ENCODE assay signal across 8 mouse cellular contexts in genomic region chr14:61309593-61309992, GRCm38 (mm10). TPM values are rescaled to one million over a fixed set of nuclear protein-coding genes. Genes with fewer than 3 reads are reported as not detected.
A peak's percentile ranks its signal among the peaks of the same experiment; 100 is the strongest.
DNase-seq lines count a peak whose midpoint lies in the region; ATAC-seq and TF ChIP-seq lines count a peak whose summit lies in the region.

Arl11 (plus strand) TSS chr14:61309753.

- 43% methylated on average over 6 of the region's 6 CpGs for WGBS in heart, embryonic 11.5 days (ENCODE audit: insufficient replicate concordance)
- 16% methylated on average over 6 of the region's 6 CpGs for WGBS in liver, embryonic 14.5 days (ENCODE audit: insufficient replicate concordance)
- 53% methylated on average over 6 of the region's 6 CpGs for WGBS in intestine, embryonic 16.5 days

- no peak within 1 kb of the TSS for H3K9ac ChIP-seq in heart, embryonic 11.5 days (ENCODE audit: low read depth, low read length)
- H3K9ac ChIP-seq in liver, embryonic 14.5 days (replicated peaks) = no peak within 1 kb of the TSS
- H3K9ac ChIP-seq in intestine, embryonic 16.5 days (ENCODE audit: low read depth, low read length) = no peak within 1 kb of the TSS

- H3K4me2 ChIP-seq in heart, embryonic 11.5 days = no peak within 1 kb of the TSS
- peak within 1 kb of the TSS; percentile 22; the same call in 1 of the 2 replicates for H3K4me2 ChIP-seq in liver, embryonic 14.5 days (ENCODE audit: low read depth)
- H3K4me2 ChIP-seq in intestine, embryonic 16.5 days (ENCODE audit: low read depth, low read length) = no peak within 1 kb of the TSS

- no peaks in the 10 kb centered on the region for H3K36me3 ChIP-seq in heart, embryonic 11.5 days (ENCODE audit: control insufficient read depth, insufficient read depth, low read length)
- no peaks in the 10 kb centered on the region for H3K36me3 ChIP-seq in liver, embryonic 14.5 days (replicated peaks; ENCODE audit: control insufficient read depth, insufficient read depth, low read depth)
- H3K36me3 ChIP-seq in intestine, embryonic 16.5 days (ENCODE audit: control insufficient read depth, insufficient read depth, low read length) = no peaks in the 10 kb centered on the region

- peak; percentile 96 for DNase-seq in heart, adult 11 months
- peak; percentile 19 for DNase-seq in brain, adult 2 months (ENCODE audit: low read depth, low spot score)
- peak in 1 of 3 experiments; percentile 27 for DNase-seq in liver, embryonic 14.5 days (ENCODE audit: low read depth in 3 of 3, low spot score in 3 of 3)
- DNase-seq in naive thymus-derived CD4-positive, alpha-beta T cell, adult 2 months (ENCODE audit: low read depth) = peak; percentile 35
- no peak for DNase-seq in adrenal gland, postnatal 25 days
- DNase-seq in cerebellum, postnatal 10 days = no peak

- TF ChIP-seq EP300 in liver, embryonic 14.5 days (IDR thresholded peaks at IDR 0.05; ENCODE audit: low read depth) = no peak

- H3K9me3 ChIP-seq in heart, embryonic 11.5 days (replicated peaks; ENCODE audit: control insufficient read depth, low read length) = no peaks in the 10 kb centered on the region
- H3K9me3 ChIP-seq in liver, embryonic 14.5 days (ENCODE audit: control insufficient read depth, low read length) = no peaks in the 10 kb centered on the region
- no peaks in the 10 kb centered on the region for H3K9me3 ChIP-seq in intestine, embryonic 16.5 days (ENCODE audit: control insufficient read depth, low read length)

- H3K4me1 ChIP-seq in heart, embryonic 11.5 days (ENCODE audit: control insufficient read depth, insufficient read depth, low read length) = peaks cover 10% of the 10 kb centered on the region
- peaks cover 0 to 8% of the 10 kb centered on the region in 2 experiments; a peak in 2 of 4 replicates for H3K4me1 ChIP-seq in liver, embryonic 14.5 days (replicated peaks; ENCODE audit: control insufficient read depth in 2 of 2, insufficient read depth in 2 of 2, low read length in 1 of 2)
- no peaks in the 10 kb centered on the region for H3K4me1 ChIP-seq in intestine, embryonic 16.5 days (ENCODE audit: control insufficient read depth, insufficient read depth, low read length)

- no peak for TF ChIP-seq CTCF in liver, embryonic 14.5 days (IDR thresholded peaks at IDR 0.05; ENCODE audit: low read depth)

- no peak for ATAC-seq in heart, embryonic 11.5 days (replicated peaks; ENCODE audit: insufficient number of reproducible peaks, low FRiP score, low TSS enrichment)
- no peak for ATAC-seq in liver, embryonic 14.5 days (ENCODE audit: insufficient read depth)
- ATAC-seq in intestine, embryonic 16.5 days = no peak

- no peaks in the 10 kb centered on the region for H3K27me3 ChIP-seq in heart, embryonic 11.5 days (ENCODE audit: control insufficient read depth, insufficient read depth, low read length)
- no peaks in the 10 kb centered on the region for H3K27me3 ChIP-seq in liver, embryonic 14.5 days (ENCODE audit: control insufficient read depth, insufficient read depth, low read length)
- H3K27me3 ChIP-seq in intestine, embryonic 16.5 days (replicated peaks; ENCODE audit: control insufficient read depth, insufficient read depth, low read length) = no peaks in the 10 kb centered on the region

- no peak within 1 kb of the TSS for H3K27ac ChIP-seq in heart, embryonic 11.5 days (ENCODE audit: low read depth, low read length)
- no peak within 1 kb of the TSS for H3K27ac ChIP-seq in liver, embryonic 14.5 days
- no peak within 1 kb of the TSS; the same call in 1 of the 2 replicates for H3K27ac ChIP-seq in intestine, embryonic 16.5 days (ENCODE audit: low read length)

- no peak within 1 kb of the TSS for H3K4me3 ChIP-seq in heart, embryonic 11.5 days (ENCODE audit: low read depth, low read length)
- no peak within 1 kb of the TSS for H3K4me3 ChIP-seq in liver, embryonic 14.5 days (ENCODE audit: insufficient read depth in 1 of 2, low read depth in 2 of 2, low read length in 2 of 2)
- no peak within 1 kb of the TSS for H3K4me3 ChIP-seq in intestine, embryonic 16.5 days (ENCODE audit: low read length)

RNA-seq across cellular contexts. Expression of gene Arl11, which starts in this region (rescaled TPM):
- 0.14 and 0.73 TPM in 2 replicates for polyA plus RNA-seq in heart, embryonic 11.5 days (2014; fragmentation: Nextera tagmentation; extraction: Ambion mirVana)
- polyA plus RNA-seq in liver, embryonic 14.5 days (2012; rRNA removed) = 1.1 and 1.6 TPM in 2 replicates
- polyA plus RNA-seq in liver, embryonic 14.5 days (2014; fragmentation: Nextera tagmentation; extraction: Ambion mirVana) = 1.4 and 1.8 TPM in 2 replicates
- polyA plus RNA-seq in intestine, embryonic 16.5 days (2015; fragmentation: Nextera tagmentation; extraction: Ambion mirVana) = 0.78 and 1.0 TPM in 2 replicates
- total RNA-seq in adrenal gland, postnatal 25 days (2021) = 0.86 and 0.91 TPM in 2 replicates

Comparison
In these comparisons a context has a peak if more than half of its experiments do, and no peak if none do; other contexts are left out.
1. DNase-seq: peak in heart, adult 11 months (single experiment), brain, adult 2 months (single experiment) and naive thymus-derived CD4-positive, alpha-beta T cell, adult 2 months (single experiment); none in adrenal gland, postnatal 25 days (single experiment) and cerebellum, postnatal 10 days (0 of 2).